Mouse (Mus musculus): ENCODE measurements around the gene Uvssa. TPM values are rescaled to one million over a fixed set of nuclear protein-coding genes. Genes with fewer than 3 reads are reported as not detected.

Gene Uvssa
- polyA plus RNA-seq, 1 experiment from 2014 or later: 10.6 TPM

- Histone ChIP-seq H3K4me3 (no peak overlapping the region), H3K4me1 (peaks cover 48% of the 10 kb centered on the region), H3K27ac (no peak overlapping the region), H3K27me3 (peaks cover 99% of the 10 kb centered on the region), H3K4me2 (no peak overlapping the region), H3K9me3 (no peaks in the 10 kb centered on the region), H3K9ac (no peak overlapping the region), H3K36me3 (no peaks in the 10 kb centered on the region)
- no peak for ATAC-seq (ENCODE audit: insufficient number of reproducible peaks, low FRiP score, low TSS enrichment, low read depth)
- WGBS: 1% methylated on average over 39 of the region's 39 CpGs
Observed at GRCm38 (mm10) chr5:33432057-33432935, 53.9 kb downstream of the Uvssa start.

- H3K27me3 ChIP-seq: peaks cover 96% of the 10 kb centered on the region
- no peak for ATAC-seq (ENCODE audit: insufficient number of reproducible peaks, low FRiP score, low TSS enrichment, low read depth)
- H3K27ac ChIP-seq: no peak within 1 kb of the TSS
- under 1% methylated on average over 87 of the region's 90 CpGs for WGBS
- H3K4me3 ChIP-seq: peak within 1 kb of the TSS; percentile 30
- H3K4me1 ChIP-seq: peaks cover 48% of the 10 kb centered on the region
- H3K4me2 ChIP-seq: peak within 1 kb of the TSS; percentile 45
- no peak within 1 kb of the TSS for H3K9ac ChIP-seq
- H3K9me3 ChIP-seq: no peaks in the 10 kb centered on the region
- H3K36me3 ChIP-seq: no peaks in the 10 kb centered on the region
Observed at GRCm38 (mm10) chr5:33433201-33434138, 55.1 kb downstream of the Uvssa start, which contains the start of gene Nkx1-1. TSS of gene Nkx1-1 (minus strand) at chr5:33433976.

GRCm38 (mm10) chr5:33434141-33434780 lies 55.9 kb downstream of the Uvssa start:
- Histone ChIP-seq H3K27ac (no peak overlapping the region), H3K36me3 (no peaks in the 10 kb centered on the region), H3K4me1 (peaks cover 48% of the 10 kb centered on the region), H3K4me3 (peak overlapping the region; percentile 30), H3K9me3 (no peaks in the 10 kb centered on the region), H3K27me3 (peaks cover 94% of the 10 kb centered on the region), H3K9ac (no peak overlapping the region), H3K4me2 (peak overlapping the region; percentile 45)
- ATAC-seq (ENCODE audit: insufficient number of reproducible peaks, low FRiP score, low TSS enrichment, low read depth): no peak
- WGBS: under 1% methylated on average over 60 of the region's 60 CpGs

GRCm38 (mm10) chr5:33435151-33435550 lies 56.8 kb downstream of the Uvssa start:
- Histone ChIP-seq H3K9me3 (no peaks in the 10 kb centered on the region), H3K4me3 (0 out of 2 replicates have a peak overlapping the region, but pooled peaks have one; percentile 30), H3K9ac (no peak overlapping the region), H3K27ac (no peak overlapping the region), H3K4me1 (peaks cover 48% of the 10 kb centered on the region), H3K27me3 (peaks cover 87% of the 10 kb centered on the region), H3K4me2 (no peak overlapping the region), H3K36me3 (no peaks in the 10 kb centered on the region)
- WGBS: 1% methylated on average over 26 of the region's 26 CpGs
- no peak for ATAC-seq (ENCODE audit: insufficient number of reproducible peaks, low FRiP score, low TSS enrichment, low read depth)

- Histone ChIP-seq H3K4me1 (peaks cover 40% of the 10 kb centered on the region), H3K36me3 (no peaks in the 10 kb centered on the region), H3K9ac (no peak overlapping the region), H3K9me3 (no peaks in the 10 kb centered on the region), H3K27me3 (peaks cover 86% of the 10 kb centered on the region), H3K27ac (no peak overlapping the region), H3K4me3 (no peak overlapping the region), H3K4me2 (no peak overlapping the region)
- 7% methylated on average over 4 of the region's 4 CpGs for WGBS
- ATAC-seq (ENCODE audit: insufficient number of reproducible peaks, low FRiP score, low TSS enrichment, low read depth): no peak
Observed at GRCm38 (mm10) chr5:33435941-33436340, 57.6 kb downstream of the Uvssa start.

- no peak overlapping the region for H3K4me3 ChIP-seq
- H3K27ac ChIP-seq: no peak overlapping the region
- H3K4me1 ChIP-seq: peaks cover 23% of the 10 kb centered on the region
- no peaks in the 10 kb centered on the region for H3K9me3 ChIP-seq
- no peaks in the 10 kb centered on the region for H3K36me3 ChIP-seq
- H3K4me2 ChIP-seq: no peak overlapping the region
- 2% methylated on average over 23 of the region's 23 CpGs for WGBS
- no peak overlapping the region for H3K9ac ChIP-seq
- H3K27me3 ChIP-seq: peaks cover 85% of the 10 kb centered on the region
- peak; percentile 69 for ATAC-seq (ENCODE audit: insufficient number of reproducible peaks, low FRiP score, low TSS enrichment, low read depth)
Observed at GRCm38 (mm10) chr5:33438214-33438613, 59.9 kb downstream of the Uvssa start.

GRCm38 (mm10) chr5:33442927-33443710 lies 64.8 kb downstream of the Uvssa start:
- WGBS: 5% methylated on average over 55 of the region's 56 CpGs
- Histone ChIP-seq H3K27me3 (peaks cover 72% of the 10 kb centered on the region), H3K9me3 (no peaks in the 10 kb centered on the region), H3K36me3 (no peaks in the 10 kb centered on the region), H3K4me2 (peak overlapping the region; percentile 51), H3K9ac (no peak overlapping the region), H3K4me3 (peak overlapping the region; percentile 28), H3K4me1 (peaks cover 8% of the 10 kb centered on the region; the same call in 1 of the 2 replicates), H3K27ac (no peak overlapping the region)
- ATAC-seq (ENCODE audit: insufficient number of reproducible peaks, low FRiP score, low TSS enrichment, low read depth): no peak

GRCm38 (mm10) chr5:33443794-33444193 lies 65.4 kb downstream of the Uvssa start:
- peaks cover 8% of the 10 kb centered on the region; the same call in 1 of the 2 replicates for H3K4me1 ChIP-seq
- H3K4me2 ChIP-seq: no peak overlapping the region
- no peak overlapping the region for H3K4me3 ChIP-seq
- no peaks in the 10 kb centered on the region for H3K9me3 ChIP-seq
- no peaks in the 10 kb centered on the region for H3K36me3 ChIP-seq
- H3K27me3 ChIP-seq: peaks cover 70% of the 10 kb centered on the region
- no peak for ATAC-seq (ENCODE audit: insufficient number of reproducible peaks, low FRiP score, low TSS enrichment, low read depth)
- 46% methylated on average over 9 of the region's 9 CpGs for WGBS
- H3K9ac ChIP-seq: no peak overlapping the region
- H3K27ac ChIP-seq: no peak overlapping the region

- H3K4me1 ChIP-seq: no peaks in the 10 kb centered on the region
- H3K36me3 ChIP-seq: no peaks in the 10 kb centered on the region
- no peak overlapping the region for H3K27ac ChIP-seq
- no peaks in the 10 kb centered on the region for H3K9me3 ChIP-seq
- H3K4me2 ChIP-seq: no peak overlapping the region
- no peak overlapping the region for H3K4me3 ChIP-seq
- no peak overlapping the region for H3K9ac ChIP-seq
- H3K27me3 ChIP-seq: no peaks in the 10 kb centered on the region; the same call in 1 of the 2 replicates
- no peak for ATAC-seq (ENCODE audit: insufficient number of reproducible peaks, low FRiP score, low TSS enrichment, low read depth)
- WGBS: 48% methylated on average over 8 of the region's 8 CpGs
Observed at GRCm38 (mm10) chr5:33455737-33456136, 77.4 kb downstream of the Uvssa start.

- 46% methylated on average over 3 of the region's 3 CpGs for WGBS
- no peak overlapping the region for H3K27ac ChIP-seq
- no peak overlapping the region for H3K9ac ChIP-seq
Observed at GRCm38 (mm10) chr5:33458132-33458622, 79.8 kb downstream of the Uvssa start.

More at GRCm38 (mm10) chr5:33458132-33458622, 79.8 kb downstream of the Uvssa start:
- no peak for ATAC-seq (ENCODE audit: insufficient number of reproducible peaks, low FRiP score, low TSS enrichment, low read depth)
- Histone ChIP-seq H3K9me3 (no peaks in the 10 kb centered on the region), H3K4me1 (no peaks in the 10 kb centered on the region), H3K27me3 (no peaks in the 10 kb centered on the region; the same call in 1 of the 2 replicates), H3K4me2 (no peak overlapping the region), H3K36me3 (no peaks in the 10 kb centered on the region), H3K4me3 (no peak overlapping the region)
